Mouse (Mus musculus): ENCODE measurements at regions not wholly inside any gene's neighbourhood (a gene's known extent, or its start where the extent isn't known, plus 50 kb on each side); places are given as distances from the start of the nearest gene placed in this dataset.

GRCm38 (mm10) chr4:140402319-140402718 is 155.7 kb upstream of the Igsf21 start:
- no peak for DNase-seq (ENCODE audit: low spot score)

GRCm38 (mm10) chr4:140401632-140402031 is 155.0 kb upstream of the Igsf21 start:
- DNase-seq (ENCODE audit: low spot score): no peak

DNA sequence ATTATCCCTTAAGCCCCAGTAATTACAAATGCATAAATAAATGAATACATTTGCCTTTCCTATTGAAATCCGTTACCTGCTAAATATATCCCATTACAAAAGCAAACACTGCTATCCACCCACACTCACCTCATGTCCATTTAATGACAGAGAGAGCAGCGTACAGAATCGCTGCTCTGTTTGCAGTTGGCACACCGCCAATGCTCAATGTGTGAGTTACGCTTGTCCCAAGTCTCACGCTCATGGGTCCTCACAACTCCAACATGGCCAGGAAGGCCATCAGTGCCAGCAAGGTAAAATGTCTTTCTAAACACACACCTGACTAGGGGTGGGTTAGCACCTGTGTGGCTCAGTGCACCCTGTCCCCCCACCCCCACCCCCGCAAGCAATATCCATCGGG is 150.0 kb upstream of the Igsf21 start:
- no peak for DNase-seq (ENCODE audit: low spot score)

DNA sequence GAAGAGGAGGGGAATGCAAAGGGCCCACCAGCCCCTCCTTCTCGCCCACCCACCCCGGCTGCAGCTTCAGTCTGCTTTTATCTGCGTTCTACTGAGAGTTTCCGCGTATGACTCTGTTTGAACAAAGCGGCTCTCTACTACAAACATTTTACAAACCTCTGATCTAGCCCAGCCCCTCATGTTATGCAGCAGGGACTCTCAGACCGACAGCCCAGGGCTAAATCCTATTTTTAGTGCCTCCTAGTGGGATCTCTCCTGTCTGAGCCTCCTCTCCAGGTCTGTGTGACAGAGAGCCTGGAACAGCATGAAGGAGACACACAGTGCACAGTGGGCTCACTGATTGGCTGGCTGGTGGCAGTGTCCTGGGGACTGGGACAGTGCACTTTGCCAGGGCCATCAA is 145.7 kb upstream of the Igsf21 start:
- no peak for DNase-seq (ENCODE audit: low spot score)

DNA sequence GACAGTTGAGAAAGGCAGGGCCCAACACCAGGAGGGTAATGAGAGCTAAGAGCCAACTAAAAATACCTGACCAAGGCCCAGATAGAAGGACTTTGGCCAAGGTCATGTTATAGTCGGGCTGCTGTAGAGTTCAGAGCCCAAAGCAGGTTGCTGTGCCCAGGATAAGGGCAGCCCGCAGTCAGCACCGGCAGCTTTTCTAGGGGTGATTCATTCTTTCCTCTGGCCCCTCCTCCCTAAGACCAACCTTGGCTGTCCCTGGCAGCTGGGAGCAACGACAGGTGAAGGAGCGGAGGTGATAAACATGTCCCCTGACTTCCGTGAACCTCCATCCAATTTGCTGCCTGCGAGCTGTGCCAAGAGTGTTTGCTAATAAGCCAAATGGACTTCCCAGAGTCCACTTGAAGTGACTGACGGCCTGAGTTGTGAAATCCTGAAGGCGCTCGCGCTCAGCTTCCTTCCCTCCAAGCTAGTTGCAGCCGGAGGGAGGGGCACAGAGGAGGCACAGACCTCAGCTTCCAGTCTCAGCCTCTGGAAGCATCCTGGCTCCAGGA is 144.2 kb upstream of the Igsf21 start:
- DNase-seq (ENCODE audit: low spot score): no peak

GRCm38 (mm10) chr4:140385686-140386085 is 139.1 kb upstream of the Igsf21 start:
- DNase-seq (ENCODE audit: low spot score): no peak

- no peak for DNase-seq (ENCODE audit: low spot score)
These were observed 138.6 kb upstream of the Igsf21 start for GRCm38 (mm10) chr4:140385226-140385625.

DNA sequence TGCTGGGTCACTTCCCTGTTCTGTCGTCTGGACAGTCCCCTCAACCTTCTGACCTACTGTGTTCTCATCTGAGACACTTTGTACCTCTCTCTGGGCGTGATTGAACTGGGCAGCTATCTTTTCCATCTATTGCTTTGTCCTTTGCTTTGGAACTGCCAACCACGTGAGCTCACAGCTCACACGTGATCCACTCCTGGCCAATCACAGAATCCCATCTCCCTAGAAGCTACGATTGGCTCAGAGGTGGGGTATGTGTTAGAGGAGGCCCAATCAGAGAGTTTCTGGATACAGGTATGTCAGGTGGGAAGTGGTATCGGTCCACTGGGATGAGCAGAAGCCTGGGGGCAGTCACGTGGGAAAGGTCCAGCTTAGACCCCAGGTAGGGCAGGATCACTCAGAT is 137.0 kb upstream of the Igsf21 start:
- DNase-seq (ENCODE audit: low spot score): no peak

DNA sequence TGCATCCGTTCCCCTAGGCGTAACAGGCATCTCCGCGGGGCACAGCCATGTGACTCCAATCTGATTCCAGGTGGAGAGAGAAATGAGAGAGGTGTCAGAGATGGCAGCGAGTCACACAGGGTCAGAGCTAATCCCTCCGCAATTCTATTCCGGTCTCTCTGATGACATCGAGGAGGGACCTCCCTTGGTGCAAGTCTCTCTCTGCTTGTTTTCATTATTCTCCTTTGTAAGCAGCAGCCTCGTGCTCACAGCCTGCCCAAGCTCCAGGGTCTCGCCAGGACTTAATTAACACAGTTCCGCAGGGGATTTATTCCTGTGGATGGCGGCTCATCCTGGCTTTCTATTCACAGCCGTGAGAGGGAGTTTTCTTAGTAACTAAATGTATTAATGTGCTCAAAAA is 134.1 kb upstream of the Igsf21 start:
- no peak for DNase-seq (ENCODE audit: low spot score)

DNA sequence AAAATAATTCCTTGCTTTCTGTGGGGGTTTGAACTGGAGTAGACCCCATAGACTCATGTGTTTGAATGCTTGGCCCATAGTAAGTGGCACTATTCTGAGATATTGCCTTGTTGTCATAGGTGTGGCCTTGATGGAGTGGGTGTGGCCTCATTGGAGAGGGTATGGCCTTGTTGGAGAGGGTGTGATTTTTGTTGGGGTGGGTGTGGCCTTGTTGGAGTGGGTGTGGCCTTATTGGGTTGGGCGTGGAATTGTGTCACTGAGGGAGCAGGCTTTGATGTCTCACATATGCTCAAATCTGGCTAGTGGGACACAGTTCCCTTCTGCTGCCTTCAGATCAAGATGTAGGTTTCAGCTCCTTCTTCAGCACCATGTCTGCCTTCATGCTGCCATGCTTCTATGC is 131.4 kb upstream of the Igsf21 start:
- DNase-seq (ENCODE audit: low spot score): no peak

- DNase-seq (ENCODE audit: low spot score): no peak
These were observed 126.2 kb upstream of the Igsf21 start for GRCm38 (mm10) chr4:140372586-140373325.

DNA sequence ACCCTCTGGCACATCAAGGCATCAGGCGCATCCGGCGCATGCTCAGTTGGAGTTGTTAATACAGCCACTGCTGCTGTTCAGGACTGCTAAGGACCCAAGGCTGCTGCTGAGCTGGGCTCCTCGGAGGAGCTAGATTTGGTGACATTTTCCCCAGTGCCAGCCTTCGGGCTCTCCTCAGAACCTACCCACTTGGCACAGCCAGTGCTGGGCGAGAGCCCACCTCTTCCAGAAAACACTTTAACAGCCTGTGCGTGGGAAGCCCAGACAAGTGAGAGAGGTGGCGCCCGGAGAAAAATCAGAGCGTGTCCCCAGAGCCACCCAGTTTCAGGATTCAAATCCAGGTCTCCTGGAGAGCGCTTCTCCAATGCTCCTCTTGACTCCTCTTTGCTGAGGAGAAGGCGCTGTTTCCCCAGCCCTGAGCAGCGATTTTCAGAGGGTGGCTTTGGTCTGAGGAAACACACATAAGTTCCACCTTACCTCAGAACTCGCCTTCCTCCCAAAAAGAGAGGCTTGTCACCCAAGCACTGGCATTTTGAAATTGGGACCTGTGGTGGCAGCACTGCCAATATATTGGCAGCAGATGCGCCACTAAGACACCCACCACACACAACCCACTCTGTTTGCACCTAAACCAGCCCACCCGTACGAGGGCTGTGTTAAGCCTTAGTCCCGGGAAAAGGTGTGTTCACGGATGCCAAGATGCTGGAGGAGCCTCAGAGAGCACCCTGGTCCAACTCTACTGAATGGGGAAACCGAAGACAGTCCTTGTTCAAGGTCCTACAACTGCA is 125.0 kb upstream of the Igsf21 start:
- DNase-seq (ENCODE audit: low spot score): no peak

DNA sequence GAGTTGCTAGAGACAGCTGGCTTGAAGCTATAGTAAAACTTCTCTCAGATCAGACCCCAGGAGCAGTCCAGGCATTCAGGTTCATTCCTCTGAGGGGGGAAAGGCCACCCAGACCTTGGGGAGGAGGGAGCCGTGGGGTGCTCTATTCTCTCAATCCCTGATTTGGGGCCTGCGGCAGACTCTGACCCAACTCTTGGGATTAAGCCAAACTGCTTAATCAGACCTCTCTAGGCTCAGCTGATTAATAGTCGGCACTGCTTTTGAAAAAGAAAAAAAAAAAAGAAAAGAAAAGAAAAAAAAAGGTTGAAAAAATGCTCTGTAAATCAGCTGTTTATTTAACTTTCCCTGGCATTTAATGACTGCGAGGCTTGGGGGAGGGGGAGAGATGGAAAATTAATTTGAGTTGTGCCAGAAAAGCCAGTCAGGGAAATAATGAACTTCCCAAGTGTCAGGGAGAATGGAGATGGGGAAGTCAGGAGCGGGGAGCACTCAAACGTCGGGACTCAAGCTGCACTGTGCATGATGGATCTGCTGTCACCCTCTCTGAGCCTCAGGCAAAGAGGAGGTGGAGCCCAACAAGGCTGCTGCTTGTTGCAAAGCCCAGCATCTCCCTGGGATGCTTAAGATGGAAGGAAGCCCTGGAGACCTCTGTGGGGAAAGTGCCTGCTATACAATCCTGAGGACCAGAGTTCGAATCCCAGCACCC is 120.5 kb upstream of the Igsf21 start:
- no peak for DNase-seq (ENCODE audit: low spot score)

GRCm38 (mm10) chr4:140358846-140359245 is 112.3 kb upstream of the Igsf21 start:
- DNase-seq (ENCODE audit: low spot score): no peak

- DNase-seq (ENCODE audit: low spot score): peak; percentile 45
These were observed 111.5 kb upstream of the Igsf21 start for GRCm38 (mm10) chr4:140358103-140358502.

GRCm38 (mm10) chr4:140355144-140355550 is 108.6 kb upstream of the Igsf21 start:
- no peak for DNase-seq (ENCODE audit: low spot score)

DNA sequence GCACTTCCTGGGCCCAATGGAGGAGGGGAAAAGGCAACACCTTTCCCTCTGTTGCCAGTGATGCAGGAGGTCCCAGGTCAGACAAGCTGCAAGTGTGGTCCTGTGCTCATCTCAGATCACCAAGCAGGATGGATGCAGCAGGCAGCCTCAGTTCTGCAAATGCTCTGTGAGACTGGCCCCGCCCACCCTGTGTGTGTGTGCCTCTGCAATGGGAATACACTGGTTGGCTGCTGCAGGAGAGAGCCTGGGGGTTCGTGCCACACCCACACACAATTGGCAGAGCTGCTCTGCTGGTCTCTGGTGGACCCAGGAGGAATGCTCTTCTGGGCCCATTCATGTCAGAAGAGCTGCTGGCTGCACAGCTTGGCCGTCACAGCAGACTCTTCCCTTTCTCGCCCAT is 102.2 kb upstream of the Igsf21 start:
- DNase-seq (ENCODE audit: low spot score): no peak

DNA sequence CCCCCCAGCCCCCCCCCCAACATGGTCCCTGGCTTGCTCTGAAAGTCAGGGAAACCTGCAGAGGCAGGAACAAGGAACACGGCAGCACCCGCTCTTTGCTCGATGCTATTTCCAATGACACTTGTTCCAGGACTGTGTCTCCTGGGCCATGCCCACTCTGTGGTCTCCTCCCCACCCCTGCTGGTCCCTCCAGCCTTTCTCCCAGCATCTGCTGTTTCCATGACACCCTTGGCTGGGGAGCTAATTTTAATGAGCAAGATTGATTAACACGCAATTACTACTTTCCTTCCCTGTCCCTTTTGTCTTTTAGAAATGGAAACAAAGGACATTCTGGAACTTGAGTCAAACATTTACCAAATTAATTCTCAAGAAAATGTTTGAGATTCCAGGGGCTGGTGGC is 83.6 kb upstream of the Igsf21 start:
- no peak for DNase-seq (ENCODE audit: low spot score)

GRCm38 (mm10) chr4:140326706-140327440 is 80.3 kb upstream of the Igsf21 start:
- no peak for DNase-seq (ENCODE audit: low spot score)

- no peak for DNase-seq (ENCODE audit: low spot score)
These were observed 79.1 kb upstream of the Igsf21 start for GRCm38 (mm10) chr4:140325677-140326052.

GRCm38 (mm10) chr4:140324971-140325676 is 78.5 kb upstream of the Igsf21 start:
- DNase-seq (ENCODE audit: low spot score): no peak
